Mouse (Mus musculus): ENCODE results near the gene Dad1. TPM values are rescaled to one million over a fixed set of nuclear protein-coding genes. Genes with fewer than 3 reads are reported as not detected.
A peak's percentile ranks its signal among the peaks of the same experiment; 100 is the strongest.

Gene Dad1
- polyA plus RNA-seq, 1 experiment from 2014 or later = 416 TPM

- no peak overlapping the region for H3K4me3 ChIP-seq (replicated peaks)
- H3K4me2 ChIP-seq = no peak overlapping the region
- H3K9me3 ChIP-seq (replicated peaks) = no peaks in the 10 kb centered on the region
- H3K27ac ChIP-seq (replicated peaks) = no peak overlapping the region
- ATAC-seq (ENCODE audit: low FRiP score) = no peak
- H3K36me3 ChIP-seq = no peaks in the 10 kb centered on the region
- no peaks in the 10 kb centered on the region for H3K27me3 ChIP-seq (replicated peaks)
- H3K4me1 ChIP-seq = peaks cover 7% of the 10 kb centered on the region
- no peak overlapping the region for H3K9ac ChIP-seq (replicated peaks)
- 93% methylated on average over 8 of the region's 8 CpGs for WGBS
These were observed 42.7 kb downstream of the Dad1 start for GRCm38 (mm10) chr14:54211199-54211598.

- 97% methylated on average over 2 of the region's 2 CpGs for WGBS
- H3K9me3 ChIP-seq (replicated peaks) = no peaks in the 10 kb centered on the region
- H3K36me3 ChIP-seq = no peaks in the 10 kb centered on the region
- H3K27me3 ChIP-seq (replicated peaks) = no peaks in the 10 kb centered on the region
- no peak overlapping the region for H3K4me3 ChIP-seq (replicated peaks)
- no peak overlapping the region for H3K4me2 ChIP-seq
- peaks cover 7% of the 10 kb centered on the region for H3K4me1 ChIP-seq
- no peak for ATAC-seq (ENCODE audit: low FRiP score)
- H3K9ac ChIP-seq (replicated peaks) = no peak overlapping the region
- 0 out of 2 replicates have a peak overlapping the region, but pooled peaks have one; percentile 2 for H3K27ac ChIP-seq (replicated peaks)
These were observed 43.5 kb downstream of the Dad1 start for GRCm38 (mm10) chr14:54210401-54210800.

GRCm38 (mm10) chr14:54209932-54210331 lies 44.0 kb downstream of the Dad1 start:
- no peaks in the 10 kb centered on the region for H3K9me3 ChIP-seq (replicated peaks)
- H3K4me2 ChIP-seq = no peak overlapping the region
- H3K9ac ChIP-seq (replicated peaks) = no peak overlapping the region
- no peaks in the 10 kb centered on the region for H3K27me3 ChIP-seq (replicated peaks)
- no peak for ATAC-seq (ENCODE audit: low FRiP score)
- H3K36me3 ChIP-seq = no peaks in the 10 kb centered on the region
- WGBS = 67% methylated on average over 5 of the region's 5 CpGs
- peaks cover 7% of the 10 kb centered on the region for H3K4me1 ChIP-seq
- H3K4me3 ChIP-seq (replicated peaks) = no peak overlapping the region
- H3K27ac ChIP-seq (replicated peaks) = 0 out of 2 replicates have a peak overlapping the region, but pooled peaks have one; percentile 2

GRCm38 (mm10) chr14:54208741-54209140 lies 45.2 kb downstream of the Dad1 start:
- no peaks in the 10 kb centered on the region for H3K36me3 ChIP-seq
- H3K4me1 ChIP-seq = peaks cover 7% of the 10 kb centered on the region; the same call in 1 of the 2 replicates
- H3K27me3 ChIP-seq (replicated peaks) = no peaks in the 10 kb centered on the region
- H3K27ac ChIP-seq (replicated peaks) = no peak overlapping the region
- 82% methylated on average over 6 of the region's 6 CpGs for WGBS
- ATAC-seq (ENCODE audit: low FRiP score) = no peak
- H3K9me3 ChIP-seq (replicated peaks) = no peaks in the 10 kb centered on the region
- H3K4me2 ChIP-seq = no peak overlapping the region
- no peak overlapping the region for H3K9ac ChIP-seq (replicated peaks)
- no peak overlapping the region for H3K4me3 ChIP-seq (replicated peaks)

- Histone ChIP-seq H3K4me1 (peaks cover 7% of the 10 kb centered on the region; the same call in 1 of the 2 replicates), H3K9me3 (replicated peaks) (no peaks in the 10 kb centered on the region), H3K4me2 (no peak overlapping the region), H3K4me3 (replicated peaks) (no peak overlapping the region), H3K36me3 (no peaks in the 10 kb centered on the region), H3K9ac (replicated peaks) (no peak overlapping the region), H3K27ac (replicated peaks) (no peak overlapping the region), H3K27me3 (replicated peaks) (no peaks in the 10 kb centered on the region)
- WGBS = 84% methylated on average over 5 of the region's 5 CpGs
- no peak for ATAC-seq (ENCODE audit: low FRiP score)
These were observed 46.0 kb downstream of the Dad1 start for GRCm38 (mm10) chr14:54207924-54208323.

- H3K27me3 ChIP-seq (replicated peaks) = no peaks in the 10 kb centered on the region
- no peaks in the 10 kb centered on the region for H3K36me3 ChIP-seq
- H3K27ac ChIP-seq (replicated peaks) = peak overlapping the region; percentile 33; the same call in 1 of the 2 replicates
- H3K4me2 ChIP-seq = no peak overlapping the region
- ATAC-seq (ENCODE audit: low FRiP score) = no peak
- no peak overlapping the region for H3K9ac ChIP-seq (replicated peaks)
- WGBS = 41% methylated on average over 15 of the region's 15 CpGs
- no peak overlapping the region for H3K4me3 ChIP-seq (replicated peaks)
- no peaks in the 10 kb centered on the region for H3K9me3 ChIP-seq (replicated peaks)
- peaks cover 7% of the 10 kb centered on the region; the same call in 1 of the 2 replicates for H3K4me1 ChIP-seq
These were observed 47.0 kb downstream of the Dad1 start for GRCm38 (mm10) chr14:54206750-54207550.

GRCm38 (mm10) chr14:54206309-54206708 lies 47.6 kb downstream of the Dad1 start:
- no peaks in the 10 kb centered on the region for H3K9me3 ChIP-seq (replicated peaks)
- no peak overlapping the region for H3K27ac ChIP-seq (replicated peaks)
- peaks cover 7% of the 10 kb centered on the region; the same call in 1 of the 2 replicates for H3K4me1 ChIP-seq
- H3K9ac ChIP-seq (replicated peaks) = no peak overlapping the region
- no peak for ATAC-seq (ENCODE audit: low FRiP score)
- WGBS = 53% methylated on average over 5 of the region's 5 CpGs
- no peaks in the 10 kb centered on the region for H3K27me3 ChIP-seq (replicated peaks)
- H3K4me3 ChIP-seq (replicated peaks) = no peak overlapping the region
- no peaks in the 10 kb centered on the region for H3K36me3 ChIP-seq
- no peak overlapping the region for H3K4me2 ChIP-seq

- ATAC-seq (ENCODE audit: low FRiP score) = no peak
- no peaks in the 10 kb centered on the region for H3K27me3 ChIP-seq (replicated peaks)
- no peaks in the 10 kb centered on the region for H3K36me3 ChIP-seq
- no peak overlapping the region for H3K4me3 ChIP-seq (replicated peaks)
- WGBS = 46% methylated on average over 6 of the region's 6 CpGs
- no peak overlapping the region for H3K4me2 ChIP-seq
- no peaks in the 10 kb centered on the region for H3K9me3 ChIP-seq (replicated peaks)
- no peak overlapping the region for H3K27ac ChIP-seq (replicated peaks)
- peaks cover 7% of the 10 kb centered on the region; the same call in 1 of the 2 replicates for H3K4me1 ChIP-seq
- no peak overlapping the region for H3K9ac ChIP-seq (replicated peaks)
These were observed 48.0 kb downstream of the Dad1 start for GRCm38 (mm10) chr14:54205904-54206303.

- Histone ChIP-seq H3K9me3 (replicated peaks) (no peaks in the 10 kb centered on the region), H3K9ac (replicated peaks) (no peak overlapping the region), H3K27ac (replicated peaks) (no peak overlapping the region), H3K36me3 (no peaks in the 10 kb centered on the region), H3K27me3 (replicated peaks) (no peaks in the 10 kb centered on the region), H3K4me2 (no peak overlapping the region), H3K4me1 (peaks cover 7% of the 10 kb centered on the region; the same call in 1 of the 2 replicates), H3K4me3 (replicated peaks) (no peak overlapping the region)
- ATAC-seq (ENCODE audit: low FRiP score) = no peak
- WGBS = 36% methylated on average over 4 of the region's 4 CpGs
These were observed 49.1 kb downstream of the Dad1 start for GRCm38 (mm10) chr14:54204786-54205185.

GRCm38 (mm10) chr14:54204311-54204710 lies 49.6 kb downstream of the Dad1 start:
- Histone ChIP-seq H3K4me1 (peaks cover 7% of the 10 kb centered on the region; the same call in 1 of the 2 replicates), H3K27ac (replicated peaks) (no peak overlapping the region), H3K27me3 (replicated peaks) (no peaks in the 10 kb centered on the region), H3K36me3 (no peaks in the 10 kb centered on the region), H3K4me2 (no peak overlapping the region), H3K9ac (replicated peaks) (no peak overlapping the region), H3K4me3 (replicated peaks) (no peak overlapping the region), H3K9me3 (replicated peaks) (no peaks in the 10 kb centered on the region)
- no peak for ATAC-seq (ENCODE audit: low FRiP score)
- 86% methylated on average over 8 of the region's 8 CpGs for WGBS

GRCm38 (mm10) chr14:54203776-54204175 lies 50.1 kb downstream of the Dad1 start:
- H3K27me3 ChIP-seq (replicated peaks) = no peaks in the 10 kb centered on the region
- no peaks in the 10 kb centered on the region for H3K36me3 ChIP-seq
- no peak overlapping the region for H3K27ac ChIP-seq (replicated peaks)
- peaks cover 7% of the 10 kb centered on the region; the same call in 1 of the 2 replicates for H3K4me1 ChIP-seq
- 87% methylated on average over 10 of the region's 10 CpGs for WGBS
- no peak overlapping the region for H3K9ac ChIP-seq (replicated peaks)
- no peak overlapping the region for H3K4me2 ChIP-seq
- no peaks in the 10 kb centered on the region for H3K9me3 ChIP-seq (replicated peaks)
- no peak for ATAC-seq (ENCODE audit: low FRiP score)
- H3K4me3 ChIP-seq (replicated peaks) = no peak overlapping the region

- Histone ChIP-seq H3K4me1 (peaks cover 7% of the 10 kb centered on the region; the same call in 1 of the 2 replicates), H3K36me3 (no peaks in the 10 kb centered on the region), H3K27ac (replicated peaks) (no peak overlapping the region), H3K4me2 (no peak overlapping the region), H3K9me3 (replicated peaks) (no peaks in the 10 kb centered on the region), H3K4me3 (replicated peaks) (no peak overlapping the region), H3K27me3 (replicated peaks) (no peaks in the 10 kb centered on the region), H3K9ac (replicated peaks) (no peak overlapping the region)
- 92% methylated on average over 6 of the region's 6 CpGs for WGBS
- ATAC-seq (ENCODE audit: low FRiP score) = no peak
These were observed 50.7 kb downstream of the Dad1 start for GRCm38 (mm10) chr14:54203207-54203606.

All from neural tube, embryonic 15.5 days (tissue).